Mouse (Mus musculus) forebrain, embryonic 12.5 days (tissue): ENCODE measurements around the gene Itgbl1. TPM values are rescaled to one million over a fixed set of nuclear protein-coding genes. Genes with fewer than 3 reads are reported as not detected.

Experiments
- polyA plus RNA-seq: library from polyadenylated mRNA; unstranded; fragments of >200 nt; fragmentation: Nextera tagmentation; extraction: Ambion mirVana; gene quantifications from 2 replicates; pipeline ENCODE4 v1.2.1, GENCODE M21; 2016

Itgbl1 gene
- polyA plus RNA-seq, 1 experiment from 2014 or later: 1.6 TPM

Other genes starting within 250 kb of the Itgbl1 start
- gene Nalcn, start 32.8 kb upstream of the Itgbl1 start, polyA plus RNA-seq: 6.0 and 6.2 TPM in 2 replicates